Mouse (Mus musculus): ENCODE measurements around the gene Eif2s2. TPM values are rescaled to one million over a fixed set of nuclear protein-coding genes. Genes with fewer than 3 reads are reported as not detected.
A peak's percentile ranks its signal among the peaks of the same experiment; 100 is the strongest.
"Not testable (repeated sequence)": the region's sequence is repeated elsewhere in the genome, so short reads cannot be mapped to it uniquely, and the experiment has no call there.

Gene Eif2s2
- polyA plus RNA-seq, 1 experiment from 2014 or later, result 183 TPM

DNA sequence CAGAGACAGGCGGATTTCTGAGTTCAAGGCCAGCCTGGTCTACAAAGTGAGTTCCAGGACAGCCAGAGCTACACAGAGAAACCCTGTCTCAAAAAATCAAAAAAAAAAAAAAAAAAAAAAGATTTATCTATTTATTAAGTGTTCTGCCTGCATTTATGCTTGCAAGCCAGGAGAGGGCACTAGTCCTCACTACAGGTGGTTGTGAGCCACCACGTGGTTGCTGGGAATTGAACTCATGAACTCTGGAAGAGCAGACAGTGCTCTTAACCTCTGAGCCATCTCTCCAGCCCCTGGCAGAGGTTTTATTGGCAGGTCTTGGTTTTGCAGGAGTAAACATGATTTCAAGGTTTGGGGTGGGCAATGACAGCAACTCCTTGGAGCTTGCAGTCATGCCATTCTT lies 15.5 kb upstream of the Eif2s2 start:
- H3K27ac ChIP-seq (replicated peaks; ENCODE audit: low read depth, low read length); H3K9me3 ChIP-seq (replicated peaks; ENCODE audit: control insufficient read depth, low read length); ATAC-seq (replicated peaks; ENCODE audit: insufficient number of reproducible peaks, low FRiP score, low TSS enrichment, low read depth); DNase-seq (ENCODE audit: low spot score); H3K4me1 ChIP-seq (ENCODE audit: control insufficient read depth, insufficient read depth, low read length); H3K4me2 ChIP-seq (ENCODE audit: low read depth, low read length); H3K27me3 ChIP-seq (ENCODE audit: control insufficient read depth, insufficient read depth, low read length); H3K36me3 ChIP-seq (replicated peaks; ENCODE audit: control insufficient read depth, insufficient read depth, low read depth, low read length); H3K4me3 ChIP-seq (ENCODE audit: low read depth, low read length); H3K9ac ChIP-seq (replicated peaks; ENCODE audit: low read length): not testable (repeated sequence)
- WGBS, result 47% methylated on average over 2 of the region's 2 CpGs

GRCm38 (mm10) chr2:154905796-154906195 lies 13.1 kb upstream of the Eif2s2 start:
- DNase-seq (ENCODE audit: low spot score), result no peak
- Histone ChIP-seq H3K4me2 (ENCODE audit: low read depth, low read length) (no peak overlapping the region), H3K36me3 (replicated peaks; ENCODE audit: control insufficient read depth, insufficient read depth, low read depth, low read length) (no peaks in the 10 kb centered on the region), H3K9ac (replicated peaks; ENCODE audit: low read length) (no peak overlapping the region), H3K27ac (replicated peaks; ENCODE audit: low read depth, low read length) (no peak overlapping the region), H3K9me3 (replicated peaks; ENCODE audit: control insufficient read depth, low read length) (no peaks in the 10 kb centered on the region), H3K4me3 (ENCODE audit: low read depth, low read length) (no peak overlapping the region), H3K27me3 (ENCODE audit: control insufficient read depth, insufficient read depth, low read length) (no peaks in the 10 kb centered on the region), H3K4me1 (ENCODE audit: control insufficient read depth, insufficient read depth, low read length) (no peaks in the 10 kb centered on the region)
- WGBS, result 54% methylated on average over 2 of the region's 2 CpGs
- ATAC-seq (replicated peaks; ENCODE audit: insufficient number of reproducible peaks, low FRiP score, low TSS enrichment, low read depth), result no peak

DNA sequence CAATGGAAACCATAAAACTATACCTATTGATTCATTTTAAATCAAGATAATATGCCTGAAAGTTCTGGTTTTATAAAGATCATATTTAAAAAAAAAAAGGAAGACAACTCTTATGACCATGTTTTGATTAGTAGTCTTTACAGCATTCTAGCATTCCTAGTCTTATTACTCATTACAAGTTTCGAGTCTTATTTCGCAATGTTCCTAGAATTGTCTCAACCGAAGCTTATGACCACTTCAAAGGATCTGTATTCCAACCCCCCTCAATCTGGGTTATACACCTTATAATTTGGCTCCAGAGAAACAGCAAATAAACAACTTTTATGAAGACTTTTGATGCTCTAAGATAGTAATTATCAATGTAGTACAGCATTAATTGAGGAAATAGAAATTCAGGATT lies 9.4 kb upstream of the Eif2s2 start:
- no peak for DNase-seq (ENCODE audit: low spot score)
- Histone ChIP-seq H3K27me3 (ENCODE audit: control insufficient read depth, insufficient read depth, low read length) (no peaks in the 10 kb centered on the region), H3K4me2 (ENCODE audit: low read depth, low read length) (no peak overlapping the region), H3K4me3 (ENCODE audit: low read depth, low read length) (no peak overlapping the region), H3K9ac (replicated peaks; ENCODE audit: low read length) (no peak overlapping the region), H3K27ac (replicated peaks; ENCODE audit: low read depth, low read length) (no peak overlapping the region), H3K4me1 (ENCODE audit: control insufficient read depth, insufficient read depth, low read length) (no peaks in the 10 kb centered on the region), H3K36me3 (replicated peaks; ENCODE audit: control insufficient read depth, insufficient read depth, low read depth, low read length) (no peaks in the 10 kb centered on the region), H3K9me3 (replicated peaks; ENCODE audit: control insufficient read depth, low read length) (no peaks in the 10 kb centered on the region)
- WGBS, result 92% methylated on average over 3 of the region's 3 CpGs
- ATAC-seq (replicated peaks; ENCODE audit: insufficient number of reproducible peaks, low FRiP score, low TSS enrichment, low read depth), result no peak

GRCm38 (mm10) chr2:154899412-154899811 lies 6.7 kb upstream of the Eif2s2 start:
- WGBS, result 80% methylated on average over 4 of the region's 4 CpGs
- H3K4me3 ChIP-seq (ENCODE audit: low read depth, low read length), result not testable (repeated sequence)

DNA sequence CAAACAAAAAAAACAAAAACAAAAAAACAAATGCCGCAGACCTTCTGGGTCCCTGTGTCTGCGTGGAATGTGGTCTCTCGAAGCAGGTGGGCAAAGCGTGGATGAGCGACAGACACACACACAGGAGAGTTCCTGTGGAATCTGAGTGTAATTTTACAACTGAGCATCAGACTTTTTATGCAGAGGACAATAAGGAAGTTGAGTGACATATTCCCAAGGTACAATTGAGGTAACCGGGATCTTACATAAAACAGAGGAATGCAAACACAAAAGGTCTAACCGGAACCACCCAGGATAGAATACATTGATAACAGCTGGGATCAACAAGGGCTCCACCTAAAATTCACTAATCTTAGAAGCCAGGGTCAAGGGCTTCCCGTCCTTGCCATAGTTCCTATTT lies 6.3 kb upstream of the Eif2s2 start:
- not testable (repeated sequence) for H3K27ac ChIP-seq (replicated peaks; ENCODE audit: low read depth, low read length); H3K4me1 ChIP-seq (ENCODE audit: control insufficient read depth, insufficient read depth, low read length); H3K36me3 ChIP-seq (replicated peaks; ENCODE audit: control insufficient read depth, insufficient read depth, low read depth, low read length); H3K27me3 ChIP-seq (ENCODE audit: control insufficient read depth, insufficient read depth, low read length); H3K9ac ChIP-seq (replicated peaks; ENCODE audit: low read length); H3K4me3 ChIP-seq (ENCODE audit: low read depth, low read length); DNase-seq (ENCODE audit: low spot score); H3K4me2 ChIP-seq (ENCODE audit: low read depth, low read length); H3K9me3 ChIP-seq (replicated peaks; ENCODE audit: control insufficient read depth, low read length); ATAC-seq (replicated peaks; ENCODE audit: insufficient number of reproducible peaks, low FRiP score, low TSS enrichment, low read depth)
- WGBS, result 91% methylated on average over 7 of the region's 8 CpGs

More at GRCm38 (mm10) chr2:154899412-154899811, 6.7 kb upstream of the Eif2s2 start:
- not testable (repeated sequence) for H3K9me3 ChIP-seq (replicated peaks; ENCODE audit: control insufficient read depth, low read length); ATAC-seq (replicated peaks; ENCODE audit: insufficient number of reproducible peaks, low FRiP score, low TSS enrichment, low read depth); H3K27ac ChIP-seq (replicated peaks; ENCODE audit: low read depth, low read length); H3K27me3 ChIP-seq (ENCODE audit: control insufficient read depth, insufficient read depth, low read length); H3K36me3 ChIP-seq (replicated peaks; ENCODE audit: control insufficient read depth, insufficient read depth, low read depth, low read length); DNase-seq (ENCODE audit: low spot score); H3K9ac ChIP-seq (replicated peaks; ENCODE audit: low read length); H3K4me1 ChIP-seq (ENCODE audit: control insufficient read depth, insufficient read depth, low read length); H3K4me2 ChIP-seq (ENCODE audit: low read depth, low read length)

DNA sequence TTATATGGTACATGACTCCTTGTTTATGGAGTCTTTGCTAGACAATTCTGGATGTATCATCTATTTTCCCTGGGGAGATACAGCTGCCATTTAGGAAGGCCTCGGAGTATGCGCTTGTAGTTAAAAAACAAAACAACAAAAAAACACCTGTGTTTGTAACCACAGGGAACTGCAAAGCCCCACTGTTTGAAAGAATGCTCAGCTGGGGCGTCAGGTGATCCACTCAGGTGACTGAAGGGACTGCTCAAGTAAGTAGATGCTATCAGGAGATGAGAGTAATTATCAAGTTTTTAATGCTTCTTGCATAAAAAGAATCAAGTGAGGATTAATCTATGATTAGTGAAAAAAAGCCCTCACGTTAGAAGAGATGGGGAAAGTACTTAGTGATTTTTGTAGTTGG lies 813 bp upstream of the Eif2s2 start:
- Histone ChIP-seq H3K9ac (replicated peaks; ENCODE audit: low read length) (no peak overlapping the region), H3K9me3 (replicated peaks; ENCODE audit: control insufficient read depth, low read length) (no peaks in the 10 kb centered on the region), H3K4me3 (ENCODE audit: low read depth, low read length) (no peak overlapping the region), H3K27me3 (ENCODE audit: control insufficient read depth, insufficient read depth, low read length) (no peaks in the 10 kb centered on the region), H3K36me3 (replicated peaks; ENCODE audit: control insufficient read depth, insufficient read depth, low read depth, low read length) (no peaks in the 10 kb centered on the region), H3K27ac (replicated peaks; ENCODE audit: low read depth, low read length) (no peak overlapping the region), H3K4me2 (ENCODE audit: low read depth, low read length) (no peak overlapping the region), H3K4me1 (ENCODE audit: control insufficient read depth, insufficient read depth, low read length) (no peaks in the 10 kb centered on the region)
- ATAC-seq (replicated peaks; ENCODE audit: insufficient number of reproducible peaks, low FRiP score, low TSS enrichment, low read depth), result no peak
- DNase-seq (ENCODE audit: low spot score), result no peak
- WGBS, result 69% methylated on average over 4 of the region's 4 CpGs

GRCm38 (mm10) chr2:154893045-154893385 lies 280 bp upstream of the Eif2s2 start:
- WGBS, result 8% methylated on average over 12 of the region's 12 CpGs
- H3K4me1 ChIP-seq (ENCODE audit: control insufficient read depth, insufficient read depth, low read length), result no peaks in the 10 kb centered on the region
- H3K27me3 ChIP-seq (ENCODE audit: control insufficient read depth, insufficient read depth, low read length), result no peaks in the 10 kb centered on the region
- H3K4me3 ChIP-seq (ENCODE audit: low read depth, low read length), result peak overlapping the region; percentile 90
- H3K27ac ChIP-seq (replicated peaks; ENCODE audit: low read depth, low read length), result no peak overlapping the region
- DNase-seq (ENCODE audit: low spot score) (no peak), ATAC-seq (replicated peaks; ENCODE audit: insufficient number of reproducible peaks, low FRiP score, low TSS enrichment, low read depth) (no peak; the same call in 1 of the 2 replicates)
- H3K36me3 ChIP-seq (replicated peaks; ENCODE audit: control insufficient read depth, insufficient read depth, low read depth, low read length), result no peaks in the 10 kb centered on the region
- peak overlapping the region; percentile 60 for H3K4me2 ChIP-seq (ENCODE audit: low read depth, low read length)
- H3K9ac ChIP-seq (replicated peaks; ENCODE audit: low read length), result peak overlapping the region; percentile 39
- no peaks in the 10 kb centered on the region for H3K9me3 ChIP-seq (replicated peaks; ENCODE audit: control insufficient read depth, low read length)

DNA sequence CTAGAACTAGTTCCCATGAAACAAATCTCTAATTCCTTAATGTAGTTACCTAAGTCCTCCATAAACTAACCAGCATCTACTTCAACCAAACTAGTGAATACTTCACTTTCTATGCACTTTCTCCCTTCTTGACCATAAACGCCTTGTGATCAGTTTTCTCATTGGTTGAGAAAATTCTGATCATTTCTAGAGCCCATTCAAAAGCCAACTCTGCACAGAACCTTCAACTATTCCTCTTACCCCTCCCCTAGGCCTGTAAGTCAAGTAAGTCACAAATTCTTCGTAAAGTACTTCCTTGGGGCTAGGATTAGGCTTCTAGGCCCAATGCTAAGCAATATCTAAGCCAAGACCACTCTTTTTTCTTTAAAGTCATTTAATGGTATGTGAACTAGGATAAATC lies 1.1 kb downstream of the Eif2s2 start:
- ATAC-seq (replicated peaks; ENCODE audit: insufficient number of reproducible peaks, low FRiP score, low TSS enrichment, low read depth) (no peak), DNase-seq (ENCODE audit: low spot score) (peak; percentile 19)
- peak overlapping the region; percentile 78 for H3K9ac ChIP-seq (replicated peaks; ENCODE audit: low read length)
- no peak overlapping the region for H3K27ac ChIP-seq (replicated peaks; ENCODE audit: low read depth, low read length)
- peak overlapping the region; percentile 52 for H3K4me2 ChIP-seq (ENCODE audit: low read depth, low read length)
- no peaks in the 10 kb centered on the region for H3K27me3 ChIP-seq (ENCODE audit: control insufficient read depth, insufficient read depth, low read length)
- peaks cover 4% of the 10 kb centered on the region for H3K36me3 ChIP-seq (replicated peaks; ENCODE audit: control insufficient read depth, insufficient read depth, low read depth, low read length)
- 20% methylated on average over 2 of the region's 2 CpGs for WGBS
- H3K4me1 ChIP-seq (ENCODE audit: control insufficient read depth, insufficient read depth, low read length), result no peaks in the 10 kb centered on the region
- H3K9me3 ChIP-seq (replicated peaks; ENCODE audit: control insufficient read depth, low read length), result no peaks in the 10 kb centered on the region
- H3K4me3 ChIP-seq (ENCODE audit: low read depth, low read length), result peak overlapping the region; percentile 90
